Mouse (Mus musculus): ENCODE data around the gene Ddx50.

GRCm38 (mm10) chr10:62650358-62650782, 648 bp downstream of the Ddx50 start:
- TF ChIP-seq CHD2 (IDR thresholded peaks at IDR 0.05; ENCODE audit: low read length) (0 out of 2 replicates have a peak, but pooled peaks have one; percentile 14), EP300 (IDR thresholded peaks at IDR 0.05; ENCODE audit: low read length) (no peak), POLR2A (IDR thresholded peaks at IDR 0.05; ENCODE audit: low read depth, low read length) (no peak), E2F4 (IDR thresholded peaks at IDR 0.05; ENCODE audit: insufficient replicate concordance, low read depth, low read length) (no peak), USF1 (IDR thresholded peaks at IDR 0.05; ENCODE audit: low read depth, low read length) (no peak)

All from CH12.LX (cell line).